Mouse (Mus musculus) midbrain, embryonic 10.5 days (tissue): Measurements from ENCODE around the gene Hpcal1. TPM values are rescaled to one million over a fixed set of nuclear protein-coding genes. Genes with fewer than 3 reads are reported as not detected.

Source experiments
- DNase-seq: peaks from one replicate; pipeline ENCODE4 v3.0.0-alpha.2; 2017; ENCODE audit warnings: low spot score
- H3K27ac ChIP-seq: fragments of 300-500 bp; sonication (generic); replicated peaks from 2 replicates; pipeline ENCODE4 v1.5.1; 2016; ENCODE audit warnings: mild to moderate bottlenecking
- H3K27me3 ChIP-seq: fragments of 300-500 bp; sonication (generic); 2 replicates; pipeline ENCODE4 v1.6.1; 2016; ENCODE audit warnings: low read depth, mild to moderate bottlenecking; ENCODE audit not compliant: poor library complexity, severe bottlenecking
- H3K36me3 ChIP-seq: fragments of 300-500 bp; sonication (generic); 2 replicates; pipeline ENCODE4 v1.6.1; 2016; ENCODE audit warnings: mild to moderate bottlenecking, moderate library complexity
- H3K4me1 ChIP-seq: fragments of 300-500 bp; sonication (generic); 2 replicates; pipeline ENCODE4 v1.6.1; 2016
- H3K4me3 ChIP-seq: fragments of 300-500 bp; sonication (generic); 2 replicates; pipeline ENCODE4 v1.5.1; 2016; ENCODE audit warnings: mild to moderate bottlenecking, moderate library complexity
- H3K9me3 ChIP-seq: fragments of 300-500 bp; sonication (generic); replicated peaks from 2 replicates; pipeline ENCODE4 v1.6.1; 2016; ENCODE audit warnings: mild to moderate bottlenecking
- WGBS: fragments of 180-500 bp; shearing (Covaris S2); methylation state at CpG from one replicate; pipeline ENCODE4 v1.1.7; 2016; 5-methylcytosine and 5-hydroxymethylcytosine counted together
- polyA plus RNA-seq: library from polyadenylated mRNA; unstranded; fragments of >200 nt; fragmentation: Nextera tagmentation; extraction: Ambion mirVana; gene quantifications from 2 replicates; pipeline ENCODE4 v1.2.1, GENCODE M21; 2016

Gene Hpcal1
- polyA plus RNA-seq, 1 experiment from 2014 or later = 41.9 TPM

- WGBS = 20% methylated on average over 6 of the region's 6 CpGs
- Histone ChIP-seq H3K4me1 (peaks cover 52% of the 10 kb centered on the region), H3K27ac (0 out of 2 replicates have a peak overlapping the region, but pooled peaks have one; percentile 17), H3K9me3 (no peaks in the 10 kb centered on the region), H3K27me3 (peaks cover 8% of the 10 kb centered on the region), H3K36me3 (no peaks in the 10 kb centered on the region), H3K4me3 (no peak overlapping the region)
- peak; percentile 54 for DNase-seq
These were observed 47.8 kb downstream of the Hpcal1 start for GRCm38 (mm10) chr12:17738473-17738872.

- no peak for DNase-seq
- H3K36me3 ChIP-seq = no peaks in the 10 kb centered on the region
- no peaks in the 10 kb centered on the region for H3K9me3 ChIP-seq
- H3K4me3 ChIP-seq = no peak overlapping the region
- peaks cover 8% of the 10 kb centered on the region for H3K27me3 ChIP-seq
- 91% methylated on average over 1 of the region's 1 CpGs for WGBS
- H3K27ac ChIP-seq = no peak overlapping the region
- H3K4me1 ChIP-seq = peaks cover 51% of the 10 kb centered on the region
These were observed 49.6 kb downstream of the Hpcal1 start for GRCm38 (mm10) chr12:17740226-17740625.

GRCm38 (mm10) chr12:17741637-17742364 lies 51.1 kb downstream of the Hpcal1 start:
- Histone ChIP-seq H3K9me3 (no peaks in the 10 kb centered on the region), H3K4me3 (no peak overlapping the region), H3K4me1 (peaks cover 63% of the 10 kb centered on the region), H3K27me3 (peaks cover 8% of the 10 kb centered on the region), H3K27ac (no peak overlapping the region), H3K36me3 (no peaks in the 10 kb centered on the region)
- DNase-seq = no peak
- WGBS = 84% methylated on average over 17 of the region's 17 CpGs

GRCm38 (mm10) chr12:17742571-17743321 lies 52.1 kb downstream of the Hpcal1 start:
- 0 out of 2 replicates have a peak overlapping the region, but pooled peaks have one; percentile 23 for H3K27ac ChIP-seq
- WGBS = 82% methylated on average over 11 of the region's 11 CpGs
- no peaks in the 10 kb centered on the region for H3K36me3 ChIP-seq
- H3K27me3 ChIP-seq = peaks cover 8% of the 10 kb centered on the region
- no peak for DNase-seq
- peaks cover 63% of the 10 kb centered on the region for H3K4me1 ChIP-seq
- no peaks in the 10 kb centered on the region for H3K9me3 ChIP-seq
- H3K4me3 ChIP-seq = no peak overlapping the region

- peak overlapping the region; percentile 5; the same call in 1 of the 2 replicates for H3K27ac ChIP-seq
- peaks cover 66% of the 10 kb centered on the region for H3K4me1 ChIP-seq
- DNase-seq = no peak
- peaks cover 2% of the 10 kb centered on the region; the same call in 1 of the 2 replicates for H3K27me3 ChIP-seq
- no peaks in the 10 kb centered on the region for H3K9me3 ChIP-seq
- WGBS = 79% methylated on average over 7 of the region's 7 CpGs
- no peaks in the 10 kb centered on the region for H3K36me3 ChIP-seq
- H3K4me3 ChIP-seq = no peak overlapping the region
These were observed 54.8 kb downstream of the Hpcal1 start for GRCm38 (mm10) chr12:17745431-17745830.

- DNase-seq = peak; percentile 45
- WGBS = 1% methylated on average over 3 of the region's 3 CpGs
These were observed 56.1 kb downstream of the Hpcal1 start for GRCm38 (mm10) chr12:17746725-17747124.

GRCm38 (mm10) chr12:17747191-17748154 lies 56.8 kb downstream of the Hpcal1 start:
- peaks cover 67% of the 10 kb centered on the region for H3K4me1 ChIP-seq
- no peaks in the 10 kb centered on the region for H3K27me3 ChIP-seq
- no peaks in the 10 kb centered on the region for H3K9me3 ChIP-seq
- DNase-seq = peak; percentile 37
- peak overlapping the region; percentile 0; the same call in 1 of the 2 replicates for H3K4me3 ChIP-seq
- H3K27ac ChIP-seq = peak overlapping the region; percentile 74
- H3K36me3 ChIP-seq = no peaks in the 10 kb centered on the region
- 25% methylated on average over 10 of the region's 10 CpGs for WGBS

More at GRCm38 (mm10) chr12:17746725-17747124, 56.1 kb downstream of the Hpcal1 start:
- Histone ChIP-seq H3K9me3 (no peaks in the 10 kb centered on the region), H3K27me3 (no peaks in the 10 kb centered on the region), H3K4me1 (peaks cover 67% of the 10 kb centered on the region), H3K4me3 (no peak overlapping the region), H3K27ac (peak overlapping the region; percentile 74), H3K36me3 (no peaks in the 10 kb centered on the region)

- peaks cover 69% of the 10 kb centered on the region for H3K4me1 ChIP-seq
- no peaks in the 10 kb centered on the region for H3K9me3 ChIP-seq
- DNase-seq = no peak
- WGBS = 43% methylated on average over 4 of the region's 4 CpGs
- H3K36me3 ChIP-seq = no peaks in the 10 kb centered on the region
- no peak overlapping the region for H3K4me3 ChIP-seq
- H3K27me3 ChIP-seq = no peaks in the 10 kb centered on the region
- H3K27ac ChIP-seq = peak overlapping the region; percentile 74; the same call in 1 of the 2 replicates
These were observed 57.5 kb downstream of the Hpcal1 start for GRCm38 (mm10) chr12:17748155-17748529.

GRCm38 (mm10) chr12:17749784-17750183 lies 59.1 kb downstream of the Hpcal1 start:
- Histone ChIP-seq H3K36me3 (no peaks in the 10 kb centered on the region), H3K27me3 (no peaks in the 10 kb centered on the region), H3K4me3 (no peak overlapping the region), H3K27ac (no peak overlapping the region), H3K9me3 (no peaks in the 10 kb centered on the region), H3K4me1 (peaks cover 83% of the 10 kb centered on the region)
- DNase-seq = no peak
- 80% methylated on average over 3 of the region's 3 CpGs for WGBS

- H3K36me3 ChIP-seq = no peaks in the 10 kb centered on the region
- H3K4me3 ChIP-seq = no peak overlapping the region
- no peaks in the 10 kb centered on the region for H3K27me3 ChIP-seq
- 69% methylated on average over 4 of the region's 4 CpGs for WGBS
- peak overlapping the region; percentile 18; the same call in 1 of the 2 replicates for H3K27ac ChIP-seq
- no peaks in the 10 kb centered on the region for H3K9me3 ChIP-seq
- DNase-seq = no peak
- peaks cover 77% of the 10 kb centered on the region for H3K4me1 ChIP-seq
These were observed 59.8 kb downstream of the Hpcal1 start for GRCm38 (mm10) chr12:17750500-17750899.

- H3K27ac ChIP-seq = peak overlapping the region; percentile 80
- DNase-seq = peak; percentile 56
- 16% methylated on average over 5 of the region's 5 CpGs for WGBS
These were observed 62.2 kb downstream of the Hpcal1 start for GRCm38 (mm10) chr12:17752828-17753227.

GRCm38 (mm10) chr12:17754771-17755170 lies 64.1 kb downstream of the Hpcal1 start:
- Histone ChIP-seq H3K9me3 (no peaks in the 10 kb centered on the region), H3K4me3 (no peak overlapping the region), H3K36me3 (peaks cover 6% of the 10 kb centered on the region), H3K27me3 (no peaks in the 10 kb centered on the region), H3K27ac (no peak overlapping the region), H3K4me1 (peaks cover 39% of the 10 kb centered on the region)
- no peak for DNase-seq
- WGBS = 100% methylated on average over 1 of the region's 1 CpGs

More at GRCm38 (mm10) chr12:17752828-17753227, 62.2 kb downstream of the Hpcal1 start:
- Histone ChIP-seq H3K27me3 (no peaks in the 10 kb centered on the region), H3K4me1 (peaks cover 54% of the 10 kb centered on the region), H3K36me3 (peaks cover 6% of the 10 kb centered on the region), H3K4me3 (no peak overlapping the region), H3K9me3 (no peaks in the 10 kb centered on the region)
